ENCODE assay signal across 16 mouse cellular contexts in the genomic region with DNA sequence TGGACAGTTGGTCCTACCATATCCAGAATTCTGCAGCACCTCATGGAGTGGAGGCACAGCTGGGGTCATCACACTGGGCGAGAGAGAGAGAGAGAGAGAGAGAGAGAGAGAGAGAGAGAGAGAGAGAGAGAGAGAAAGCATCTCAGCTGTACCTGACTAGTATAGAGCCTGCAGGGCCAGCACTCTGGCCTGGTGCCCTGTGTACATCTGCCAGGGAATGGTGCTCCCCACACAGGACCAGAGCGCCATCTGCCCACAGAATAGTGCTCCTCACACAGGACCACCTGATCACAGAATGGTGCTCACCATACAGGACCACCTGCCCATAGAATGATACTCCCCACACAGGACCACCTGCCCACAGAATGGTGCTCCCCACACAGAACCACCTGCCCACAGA.
"Had no signal": no experiment of that assay in that cellular context is flagged by ENCODE, and none has a peak within 500 bp of the region (broad histone marks: within the 10 kb centered on the region; RNA-seq: fewer than 3 reads in every experiment).

No protein-coding gene starts in this region.

- H3K27ac ChIP-seq: neural tube, embryonic 13.5 days; neural tube, embryonic 15.5 days; stomach, embryonic 15.5 days; stomach, postnatal 0 days had no signal

- H3K27me3 ChIP-seq: neural tube, embryonic 13.5 days had no signal

- DNase-seq: retina, postnatal 1 day; right cerebral cortex, adult 18-20 months; right cerebral cortex, postnatal 14 days; right cerebral cortex, postnatal 25 days; right cerebral cortex, postnatal 4 days; spleen, adult 18-20 months; thymus, adult 18-20 months; thymus, adult 2 months; thymus, postnatal 14 days; thymus, postnatal 25 days; thymus, postnatal 36 days; thymus, postnatal 4 days had no signal

- H3K4me3 ChIP-seq: neural tube, embryonic 13.5 days; neural tube, embryonic 15.5 days; stomach, embryonic 15.5 days had no signal
